Mouse (Mus musculus) neural tube, embryonic 11.5 days (tissue): ENCODE measurements around the gene Gm44805. TPM values are rescaled to one million over a fixed set of nuclear protein-coding genes. Genes with fewer than 3 reads are reported as not detected.
A peak's percentile ranks its signal among the peaks of the same experiment; 100 is the strongest.

ENCODE experiments used
- ATAC-seq: fragments of 200-750 bp; cut with Nextera tagmentation; 2 replicates; pipeline ENCODE4 v1.8.0; 2017; ENCODE audit warnings: moderate number of reproducible peaks, mild to moderate bottlenecking, moderate TSS enrichment, moderate library complexity; ENCODE audit not compliant: insufficient read depth, low FRiP score, low TSS enrichment
- DNase-seq: peaks from one replicate; pipeline ENCODE4 v3.0.0-alpha.2; 2015; ENCODE audit warnings: low spot score
- H3K27ac ChIP-seq: fragments of 300-500 bp; sonication (generic); 2 replicates; pipeline ENCODE4 v1.5.1; 2014; ENCODE audit warnings: low read depth, mild to moderate bottlenecking, low read length
- H3K27me3 ChIP-seq: fragments of 300-500 bp; sonication (generic); 2 replicates; pipeline ENCODE4 v1.6.1; 2014; ENCODE audit warnings: mild to moderate bottlenecking, low read length, mixed read lengths; ENCODE audit not compliant: control insufficient read depth, insufficient read depth
- H3K36me3 ChIP-seq: fragments of 300-500 bp; sonication (generic); 2 replicates; pipeline ENCODE4 v1.6.1; 2014; ENCODE audit warnings: mild to moderate bottlenecking, low read length, moderate library complexity, mixed read lengths; ENCODE audit not compliant: control insufficient read depth, insufficient read depth
- H3K4me1 ChIP-seq: fragments of 300-500 bp; sonication (generic); 2 replicates; pipeline ENCODE4 v1.6.1; 2014; ENCODE audit warnings: low read length, mixed read lengths; ENCODE audit not compliant: control insufficient read depth, insufficient read depth
- H3K4me2 ChIP-seq: fragments of 300-500 bp; sonication (generic); 2 replicates; pipeline ENCODE4 v1.6.1; 2014; ENCODE audit warnings: low read depth, mild to moderate bottlenecking, moderate library complexity
- H3K4me3 ChIP-seq: fragments of 300-500 bp; sonication (generic); 2 replicates; pipeline ENCODE4 v1.5.1; 2014; ENCODE audit warnings: low read depth, low read length
- H3K9ac ChIP-seq: fragments of 300-500 bp; sonication (generic); 2 replicates; pipeline ENCODE4 v1.6.1; 2014; ENCODE audit warnings: mild to moderate bottlenecking, low read length
- H3K9me3 ChIP-seq: fragments of 300-500 bp; sonication (generic); 2 replicates; pipeline ENCODE4 v1.6.1; 2016; ENCODE audit warnings: low read length; ENCODE audit not compliant: control insufficient read depth
- WGBS: fragments of 180-500 bp; shearing (Covaris S2); extraction: QIAGEN DNeasy Blood & Tissue Kit; methylation state at CpG from one replicate; pipeline ENCODE4 v1.1.7; 2014; 5-methylcytosine and 5-hydroxymethylcytosine counted together
- polyA plus RNA-seq: library from polyadenylated mRNA; unstranded; fragments of >200 nt; fragmentation: Nextera tagmentation; extraction: Ambion mirVana; gene quantifications from 2 replicates; pipeline ENCODE4 v1.2.1, GENCODE M21; 2014

Gm44805 gene
- polyA plus RNA-seq, 1 experiment from 2014 or later, result not detected

DNA sequence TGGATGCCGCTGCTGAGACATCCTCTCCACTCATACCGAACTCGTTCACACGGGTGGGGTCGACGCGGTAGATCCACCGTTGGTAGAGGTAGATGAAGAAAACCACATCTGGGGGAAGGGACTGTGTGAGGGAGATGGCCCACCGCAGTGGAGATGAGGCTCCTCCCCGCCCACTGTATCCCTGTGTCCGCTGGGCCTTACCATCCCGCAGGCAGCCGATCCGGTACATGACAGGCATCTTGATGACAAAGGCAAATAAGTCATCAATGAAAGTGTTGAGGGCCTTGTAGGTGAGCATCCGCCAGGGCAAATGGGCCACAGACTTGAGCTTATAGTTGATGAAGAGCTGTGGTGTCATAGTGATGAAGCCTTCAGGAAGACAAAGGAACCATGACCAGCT is 47.4 kb downstream of the Gm44805 start:
- Histone ChIP-seq H3K27me3 (no peaks in the 10 kb centered on the region), H3K4me3 (no peak overlapping the region), H3K4me2 (no peak overlapping the region), H3K27ac (no peak overlapping the region), H3K36me3 (peaks cover 28% of the 10 kb centered on the region), H3K4me1 (no peaks in the 10 kb centered on the region), H3K9me3 (no peaks in the 10 kb centered on the region), H3K9ac (no peak overlapping the region)
- 92% methylated on average over 15 of the region's 15 CpGs for WGBS
- ATAC-seq (no peak), DNase-seq (no peak)

DNA sequence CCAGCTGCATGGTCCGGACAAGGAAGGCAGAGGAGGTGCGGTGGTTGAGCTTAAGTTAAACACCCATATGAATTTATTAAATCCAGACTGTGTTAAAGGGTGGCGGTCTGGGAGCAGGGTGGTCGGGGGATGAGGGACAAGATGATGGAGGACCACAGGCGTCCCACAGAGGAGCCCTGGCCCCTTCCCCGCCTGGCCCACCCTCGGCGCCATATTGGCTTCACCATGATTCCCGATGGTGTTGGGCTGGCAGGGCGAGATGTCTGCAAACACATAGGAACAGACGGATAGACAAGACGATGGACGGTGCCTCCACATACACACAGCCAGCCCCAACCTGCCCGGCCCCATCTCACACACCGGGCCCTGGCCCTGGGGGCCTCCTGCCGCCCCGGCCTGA is 48.0 kb downstream of the Gm44805 start:
- Histone ChIP-seq H3K36me3 (peaks cover 28% of the 10 kb centered on the region), H3K9me3 (no peaks in the 10 kb centered on the region), H3K4me1 (no peaks in the 10 kb centered on the region), H3K27me3 (no peaks in the 10 kb centered on the region), H3K4me2 (no peak overlapping the region), H3K27ac (no peak overlapping the region), H3K9ac (no peak overlapping the region), H3K4me3 (no peak overlapping the region)
- no peak for ATAC-seq
- 87% methylated on average over 17 of the region's 17 CpGs for WGBS
- no peak for DNase-seq

DNA sequence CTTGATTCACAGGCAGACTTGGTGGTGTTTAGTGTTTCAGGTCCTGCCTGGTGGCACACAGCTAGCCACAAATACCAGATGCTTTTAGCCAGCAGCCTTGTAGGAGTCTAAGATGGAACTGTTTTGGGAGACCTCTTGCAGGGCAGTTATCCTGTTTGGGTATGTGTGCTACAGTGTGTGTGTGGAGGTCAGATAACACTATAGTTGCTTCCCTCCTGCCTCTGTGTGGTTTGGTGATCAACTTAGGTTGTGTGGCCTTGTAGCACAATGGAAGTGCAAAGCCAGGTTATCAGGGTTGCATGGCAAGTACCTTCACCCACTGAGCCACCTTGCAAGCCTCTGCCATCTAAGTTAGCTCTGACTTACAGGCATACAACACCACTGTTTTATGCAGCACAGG is 48.5 kb downstream of the Gm44805 start:
- ATAC-seq, result no peak
- Histone ChIP-seq H3K4me1 (no peaks in the 10 kb centered on the region), H3K36me3 (peaks cover 25% of the 10 kb centered on the region), H3K27me3 (no peaks in the 10 kb centered on the region), H3K27ac (no peak overlapping the region), H3K9ac (no peak overlapping the region), H3K4me3 (no peak overlapping the region), H3K9me3 (no peaks in the 10 kb centered on the region), H3K4me2 (no peak overlapping the region)
- no peak for DNase-seq

DNA sequence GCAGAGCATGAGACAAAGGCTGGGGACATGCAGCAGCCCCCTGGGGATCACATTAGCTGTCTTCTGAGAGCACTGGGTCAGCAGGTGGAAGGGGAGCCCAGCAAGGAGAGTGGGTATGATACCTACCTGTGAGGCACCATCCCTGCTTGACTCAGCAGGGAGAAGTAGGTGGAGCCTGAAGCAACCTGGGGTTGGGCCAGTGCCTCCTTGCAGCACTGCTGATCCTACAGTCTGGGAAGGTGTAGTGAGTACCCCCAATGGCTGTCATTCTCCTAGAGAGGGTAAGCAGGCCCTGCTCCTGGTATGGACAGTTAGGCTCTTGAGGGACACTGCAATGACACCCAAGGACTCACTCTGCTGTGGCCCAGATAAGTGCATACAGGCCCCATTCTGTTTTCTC is 48.9 kb downstream of the Gm44805 start:
- Histone ChIP-seq H3K4me3 (no peak overlapping the region), H3K9me3 (no peaks in the 10 kb centered on the region), H3K36me3 (peaks cover 21% of the 10 kb centered on the region), H3K9ac (no peak overlapping the region), H3K27me3 (no peaks in the 10 kb centered on the region), H3K4me2 (no peak overlapping the region), H3K27ac (no peak overlapping the region), H3K4me1 (no peaks in the 10 kb centered on the region)
- ATAC-seq (no peak), DNase-seq (no peak)

DNA sequence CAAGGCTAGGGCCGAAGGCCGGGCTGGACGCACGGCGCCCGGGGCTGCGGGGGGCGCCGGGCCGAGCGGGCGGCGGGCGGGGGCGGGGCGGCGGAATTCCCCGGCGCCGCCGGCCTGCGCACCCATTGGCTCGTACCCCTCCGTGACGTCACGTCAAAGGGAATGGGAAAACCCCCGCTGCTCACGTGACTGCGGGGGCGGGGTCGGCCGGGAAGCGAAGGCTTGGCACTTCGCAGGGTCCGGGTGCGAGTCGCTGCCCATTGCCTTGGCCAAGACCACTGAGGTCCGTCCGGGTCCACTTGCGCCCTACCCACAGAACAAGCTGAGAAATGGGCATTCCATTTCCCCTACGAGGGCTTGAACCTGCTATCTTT is 51.9 kb downstream of the Gm44805 start, which contains the start of gene Relb:
Gene Relb (minus strand): TSS at position 78 of the 374 bp plus-strand sequence.
- ATAC-seq (peak; percentile 75), DNase-seq (peak; percentile 91)
- Histone ChIP-seq H3K9ac (peak within 1 kb of the TSS; percentile 42), H3K27me3 (no peaks in the 10 kb centered on the region), H3K27ac (no peak within 1 kb of the TSS), H3K4me2 (peak within 1 kb of the TSS; percentile 91), H3K4me3 (peak within 1 kb of the TSS; percentile 73), H3K9me3 (no peaks in the 10 kb centered on the region), H3K4me1 (no peaks in the 10 kb centered on the region), H3K36me3 (peaks cover 10% of the 10 kb centered on the region)
- 1% methylated on average over 25 of the region's 41 CpGs for WGBS

DNA sequence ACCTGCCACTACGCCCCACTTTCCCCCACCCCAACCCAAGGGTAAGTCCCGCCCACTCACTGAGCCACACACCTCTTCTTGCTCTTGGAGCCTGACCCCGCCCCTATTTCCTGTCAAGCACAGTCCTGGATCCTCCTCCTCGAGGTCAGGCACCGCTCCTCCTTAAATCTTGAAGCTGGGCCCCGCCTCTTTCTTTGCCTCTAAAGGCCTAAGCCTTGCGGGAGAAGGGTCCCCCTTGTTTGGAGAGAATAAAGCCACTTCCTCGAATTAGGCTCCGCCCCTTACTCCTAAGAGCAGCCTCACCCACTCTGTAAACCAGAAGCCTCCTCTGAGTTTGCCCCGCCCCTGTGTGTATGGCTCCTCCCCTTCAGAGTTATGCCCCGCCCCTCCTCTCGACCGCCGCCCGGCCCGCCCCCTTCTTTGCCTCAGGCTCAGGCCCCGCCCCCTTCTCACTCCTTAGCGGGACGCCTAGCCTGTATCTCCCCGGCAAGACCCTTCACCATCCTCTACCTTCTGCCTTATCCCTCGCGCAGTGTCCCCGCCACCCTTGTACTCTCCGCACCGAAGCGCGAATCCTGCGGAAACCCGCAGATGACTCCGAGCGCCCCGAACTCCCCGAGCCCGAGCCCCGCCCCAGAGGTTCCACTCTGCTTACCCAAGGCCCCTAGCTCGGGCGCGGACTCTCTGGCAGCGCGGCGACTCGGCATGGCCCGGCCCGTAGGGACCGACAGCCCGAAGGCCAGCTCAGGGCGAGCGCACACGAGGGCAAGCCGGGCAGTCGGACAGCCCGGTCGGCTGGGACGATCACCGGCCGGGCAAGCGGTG is 52.5 kb downstream of the Gm44805 start:
- Histone ChIP-seq H3K9me3 (no peaks in the 10 kb centered on the region), H3K27ac (no peak overlapping the region), H3K36me3 (peaks cover 7% of the 10 kb centered on the region), H3K4me2 (peak overlapping the region; percentile 91), H3K27me3 (no peaks in the 10 kb centered on the region), H3K4me1 (no peaks in the 10 kb centered on the region), H3K4me3 (peak overlapping the region; percentile 73), H3K9ac (peak overlapping the region; percentile 42)
- ATAC-seq (peak; percentile 86), DNase-seq (peak; percentile 87)
- WGBS, result under 1% methylated on average over 51 of the region's 57 CpGs

DNA sequence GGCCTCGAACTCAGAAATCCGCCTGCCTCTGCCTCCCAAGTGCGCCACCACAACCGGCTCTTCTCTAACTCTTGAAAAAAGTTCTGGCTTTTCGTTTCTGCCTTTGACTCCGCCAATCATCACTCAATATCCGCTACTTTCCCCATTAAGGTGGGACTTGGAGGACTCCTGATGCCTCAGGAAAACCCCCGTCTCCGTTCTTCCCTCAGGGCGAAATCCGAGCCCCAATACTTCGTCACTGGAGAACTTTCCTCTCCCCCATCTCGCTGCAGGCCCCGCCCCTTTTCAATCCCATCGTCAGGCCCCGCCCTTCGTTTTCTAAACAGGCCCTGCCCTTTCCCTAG is 53.1 kb downstream of the Gm44805 start:
- Histone ChIP-seq H3K4me3 (peak overlapping the region; percentile 73), H3K4me1 (no peaks in the 10 kb centered on the region), H3K9ac (no peak overlapping the region), H3K27ac (no peak overlapping the region), H3K36me3 (0 out of 2 replicates have a peak, but pooled peaks cover 2% of the 10 kb centered on the region), H3K27me3 (no peaks in the 10 kb centered on the region), H3K4me2 (peak overlapping the region; percentile 91), H3K9me3 (no peaks in the 10 kb centered on the region)
- no peak for ATAC-seq
- 14% methylated on average over 17 of the region's 17 CpGs for WGBS
- DNase-seq, result no peak

DNA sequence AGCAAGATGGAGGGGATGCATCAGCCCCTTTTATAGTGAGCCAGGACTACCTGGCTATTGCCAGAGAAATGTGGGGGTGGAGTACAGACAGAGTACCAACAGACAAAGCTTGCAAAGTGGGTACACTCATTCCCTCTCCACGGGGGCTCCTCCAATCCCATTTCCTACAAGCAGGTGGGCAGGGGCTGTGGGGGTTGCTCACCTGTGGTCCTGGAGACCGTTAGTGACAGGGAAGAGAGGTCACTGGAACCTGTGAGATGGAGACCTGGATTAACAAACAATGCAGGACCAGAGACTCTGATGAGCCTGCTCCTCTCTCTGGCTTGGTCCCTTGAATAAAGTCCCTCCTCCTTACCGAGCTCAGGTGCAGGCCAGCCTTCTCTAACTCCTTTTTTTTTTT is 53.5 kb downstream of the Gm44805 start:
- H3K4me1 ChIP-seq, result no peaks in the 10 kb centered on the region
- H3K36me3 ChIP-seq, result 0 out of 2 replicates have a peak, but pooled peaks cover under 1% of the 10 kb centered on the region
- H3K4me2 ChIP-seq, result peak overlapping the region; percentile 91; the same call in 1 of the 2 replicates
- ATAC-seq (no peak), DNase-seq (no peak)
- H3K9me3 ChIP-seq, result no peaks in the 10 kb centered on the region
- H3K9ac ChIP-seq, result no peak overlapping the region
- 59% methylated on average over 3 of the region's 3 CpGs for whole genome bisulfite sequencing
- no peak overlapping the region for H3K4me3 ChIP-seq
- no peak overlapping the region for H3K27ac ChIP-seq
- no peaks in the 10 kb centered on the region for H3K27me3 ChIP-seq

DNA sequence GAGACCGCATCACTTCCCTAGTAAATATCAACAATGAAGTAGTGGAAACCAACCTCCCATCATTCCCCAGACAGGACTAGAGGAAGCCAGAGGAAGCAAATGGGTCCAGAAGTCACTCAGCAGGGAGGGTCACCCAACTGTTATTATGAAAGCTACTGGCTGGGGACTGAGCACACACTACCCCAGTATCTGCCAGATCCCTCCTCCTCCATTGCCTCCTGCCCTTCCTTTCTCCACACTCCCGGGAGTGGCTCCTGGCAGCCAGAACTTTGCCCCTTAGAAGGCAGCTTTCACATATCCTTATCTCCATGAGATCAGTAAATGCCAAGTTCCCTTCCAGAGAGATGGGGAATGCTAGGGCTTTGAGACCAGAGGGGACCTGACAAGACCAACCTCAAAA is 57.8 kb downstream of the Gm44805 start:
- 72% methylated on average over 2 of the region's 2 CpGs for WGBS
- H3K4me1 ChIP-seq, result 0 out of 2 replicates have a peak, but pooled peaks cover 4% of the 10 kb centered on the region
- no peak overlapping the region for H3K9ac ChIP-seq
- no peak for ATAC-seq
- H3K27me3 ChIP-seq, result peaks cover 3% of the 10 kb centered on the region; the same call in 1 of the 2 replicates
- DNase-seq, result no peak
- no peak overlapping the region for H3K4me2 ChIP-seq
- no peaks in the 10 kb centered on the region for H3K36me3 ChIP-seq
- H3K27ac ChIP-seq, result no peak overlapping the region
- no peaks in the 10 kb centered on the region for H3K9me3 ChIP-seq
- no peak overlapping the region for H3K4me3 ChIP-seq
